Mouse (Mus musculus) gastrocnemius, postnatal 14 days (tissue): ENCODE measurements around the gene Sis. TPM values are rescaled to one million over a fixed set of nuclear protein-coding genes. Genes with fewer than 3 reads are reported as not detected.

Source experiments
- DNase-seq: peaks from one replicate; pipeline ENCODE4 v3.0.0; 2021; ENCODE audit warnings: mixed read lengths
- intact Hi-C: fragments of 180-260 bp; cut with DNase I; formaldehyde crosslinking; loops from one replicate; pipeline ENCODE4 v1.15.1; 2025; ENCODE audit warnings: low total_unique reads
- long read RNA-seq, 2 experiments: library from polyadenylated mRNA; stranded (forward); transcript quantifications; one replicate each; pipeline ENCODE4 v2.0.0; 2021
- total RNA-seq, 2 experiments: library from RNA; stranded (reverse); gene quantifications; 2 replicates each; pipeline ENCODE4 v1.2.3; 2021

Gene Sis
- total RNA-seq: not detected
- long read RNA-seq, experiment 1: 0 reads
- long read RNA-seq, experiment 2: 0 reads

GRCm38 (mm10) chr3:72967675-72968074, at the start of gene Sis:
Gene Sis, minus strand, starts transcription at chr3:72967863.
- intact Hi-C loops: no loop called here
- DNase-seq: no peak

DNA sequence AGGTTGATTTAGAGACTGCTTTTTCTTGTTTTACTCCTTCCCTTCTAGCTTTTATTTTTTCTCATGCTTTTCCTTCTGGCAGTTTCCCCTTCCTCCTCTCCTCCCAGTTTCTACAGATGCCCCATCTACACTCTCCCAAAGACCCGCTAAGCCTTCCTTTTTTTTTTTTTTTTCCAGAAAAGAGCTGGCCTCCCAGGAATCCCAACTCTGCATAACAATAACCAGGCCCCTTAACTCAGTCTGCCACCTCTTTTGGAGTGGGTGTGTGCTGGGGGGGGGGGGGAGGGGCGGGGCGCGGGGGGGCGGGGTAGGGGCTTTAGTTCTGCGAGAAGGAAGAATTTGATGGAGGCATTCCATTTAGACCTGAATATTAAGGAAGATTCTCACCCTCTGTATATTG, 38.4 kb upstream of the Sis start:
- intact Hi-C loops: no loop called here
- no peak for DNase-seq

GRCm38 (mm10) chr3:73002933-73003696, 35.5 kb upstream of the Sis start:
- DNase-seq: no peak
- intact Hi-C loops: no loop called here

- no peak for DNase-seq
- intact Hi-C loops: no loop called here
Measured at GRCm38 (mm10) chr3:72997517-72997916, 29.9 kb upstream of the Sis start.

DNA sequence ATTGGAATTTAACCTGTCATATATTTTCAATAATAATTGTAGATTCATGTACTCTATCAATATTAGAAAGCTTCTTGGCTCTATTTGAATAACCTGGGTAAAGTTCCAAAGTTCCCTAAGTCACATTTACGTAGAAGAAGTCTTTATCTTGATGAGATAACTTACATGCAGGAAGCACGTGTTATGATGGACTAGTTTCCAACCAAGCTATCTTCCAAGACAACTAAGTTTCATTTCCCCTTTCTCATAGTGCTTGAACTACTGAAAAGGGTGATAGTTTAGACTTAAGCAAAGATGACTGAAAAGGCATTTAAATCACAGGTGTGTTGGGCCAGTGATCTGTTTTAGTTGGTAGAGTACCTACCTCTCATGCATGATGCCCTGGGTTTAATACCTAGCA, 23.3 kb upstream of the Sis start:
- intact Hi-C loops: no loop called here
- no peak for DNase-seq

DNA sequence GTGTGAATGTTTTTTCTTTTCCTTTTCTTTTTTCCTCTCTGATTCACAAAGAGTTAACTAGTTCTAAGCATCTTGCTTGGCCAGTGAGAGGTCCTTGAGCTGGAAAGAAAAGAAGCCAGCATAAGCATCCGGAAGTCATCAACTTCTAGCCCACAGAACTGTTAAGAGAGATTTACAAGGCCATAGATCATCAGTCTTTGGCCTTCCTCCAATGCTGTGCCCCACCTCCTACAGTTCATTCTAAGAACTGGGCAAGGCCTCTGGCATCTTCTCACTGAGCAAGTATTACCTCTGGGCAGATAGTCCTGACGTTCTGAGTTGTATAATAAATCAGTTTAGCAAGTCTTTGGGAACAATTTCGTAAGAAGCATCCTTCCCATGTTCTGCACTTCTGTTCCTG, 8.9 kb upstream of the Sis start:
- intact Hi-C loops: no loop called here
- DNase-seq: no peak

GRCm38 (mm10) chr3:72918919-72919526, 48.6 kb downstream of the Sis start:
- intact Hi-C loops: no loop called here
- DNase-seq: no peak

DNA sequence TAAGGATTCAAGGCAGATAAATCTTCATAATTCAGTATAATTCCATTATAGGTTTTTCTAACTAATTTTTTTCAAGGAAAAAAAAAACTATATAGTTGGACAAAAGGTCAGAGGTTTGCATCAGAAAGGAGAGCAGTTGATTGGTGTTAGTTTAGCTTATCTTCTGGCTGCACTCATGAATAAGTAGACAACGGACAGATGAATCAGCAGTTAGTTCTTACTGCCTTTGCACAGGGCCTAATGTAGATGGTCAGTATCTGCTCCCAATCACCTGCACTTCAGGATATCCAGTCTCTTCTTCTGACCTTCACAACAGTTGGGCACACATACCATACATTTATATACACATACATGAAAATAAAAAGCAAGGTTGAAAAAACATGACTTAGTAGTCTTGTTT, 85.2 kb downstream of the Sis start:
- no peak for DNase-seq
- intact Hi-C loops: no loop called here

DNA sequence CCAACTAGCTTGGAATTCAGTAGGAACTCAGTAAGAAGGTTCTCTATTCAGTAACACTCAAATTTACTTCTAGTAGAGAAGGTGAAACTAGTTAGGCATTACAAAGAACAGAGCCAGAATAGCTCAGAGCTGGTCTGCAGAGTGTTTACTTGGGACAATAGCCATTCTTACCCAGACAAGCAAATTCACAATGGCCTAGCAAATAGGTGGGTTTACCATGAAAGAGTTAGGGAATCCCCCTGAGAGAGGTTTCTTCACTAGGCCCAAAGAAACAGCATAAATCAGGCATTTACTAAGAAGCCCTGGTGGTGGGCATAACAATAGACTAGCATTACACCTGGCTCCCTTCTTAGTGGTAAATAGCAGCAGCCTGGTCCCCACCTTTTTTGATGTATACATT, 99.5 kb downstream of the Sis start:
- intact Hi-C loops: no loop called here
- DNase-seq: no peak

DNA sequence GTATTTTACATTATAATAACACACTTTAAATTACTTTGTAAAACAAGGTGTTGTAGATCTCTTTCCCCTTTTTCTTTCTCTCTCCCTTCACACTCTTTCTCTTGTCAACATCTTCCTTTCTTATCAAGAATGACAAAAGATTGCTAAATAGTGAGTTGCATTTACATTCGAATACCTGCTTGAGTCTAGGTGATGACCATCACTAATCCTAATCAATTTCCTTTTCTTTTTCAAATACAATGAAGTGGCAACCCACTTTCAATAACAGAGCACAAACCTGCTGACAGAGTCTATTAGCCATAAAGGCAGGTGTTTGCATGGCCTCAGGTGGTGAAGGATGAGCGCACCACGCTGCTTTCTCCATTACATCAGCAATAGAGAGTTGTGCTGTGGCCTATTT, 108.9 kb downstream of the Sis start:
- intact Hi-C loops: no loop called here
- no peak for DNase-seq

DNA sequence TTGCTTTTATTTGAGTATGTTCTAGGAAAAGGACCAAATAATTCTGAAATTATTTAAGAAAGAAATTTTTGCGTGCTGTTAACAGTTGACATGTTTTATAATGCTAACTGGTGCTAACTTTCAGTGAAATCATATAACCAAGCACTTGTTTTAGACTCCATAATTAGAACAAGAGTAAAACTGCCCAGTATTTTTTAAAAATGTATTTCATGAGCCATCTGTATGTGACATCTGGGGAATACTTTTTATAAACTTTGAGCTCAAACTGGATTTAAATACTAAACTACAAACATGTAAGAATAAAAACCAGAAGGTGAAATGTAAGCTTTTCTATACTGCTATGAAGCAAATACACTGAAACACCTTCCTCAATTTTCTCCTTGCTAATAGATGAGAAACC, 112.3 kb downstream of the Sis start:
- DNase-seq: no peak
- intact Hi-C loops: no loop called here

- intact Hi-C loops: no loop called here
Measured at GRCm38 (mm10) chr3:72840641-72841040, 127.0 kb downstream of the Sis start.

More at GRCm38 (mm10) chr3:72840641-72841040, 127.0 kb downstream of the Sis start:
- DNase-seq: no peak

Other genes with a start within 250 kb of the Sis start
- gene Slitrk3, start 89.9 kb upstream of the Sis start, total RNA-seq: under 1 TPM; 0.13 to 0.18 TPM